Mouse (Mus musculus): ENCODE data around the gene Cd300lf.

DNA sequence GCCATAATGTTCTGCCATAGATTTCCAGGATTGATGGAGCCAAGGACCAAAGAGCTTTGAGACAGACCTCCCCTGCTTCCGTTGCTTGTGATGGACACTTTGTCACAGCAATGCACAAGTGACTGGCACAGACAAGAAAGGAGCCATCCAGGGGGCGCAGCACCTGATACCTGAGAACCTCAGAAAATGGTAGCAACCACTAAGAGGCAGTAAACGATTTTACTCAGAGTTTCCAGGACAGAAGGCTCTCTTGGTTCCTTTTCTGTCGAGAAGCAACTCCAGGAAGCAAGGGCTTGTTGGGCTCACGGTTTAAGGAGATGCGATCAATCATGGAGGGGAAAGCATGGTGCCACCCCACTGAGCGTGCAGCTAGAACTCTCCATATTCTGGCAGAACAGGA lies 47.6 kb downstream of the Cd300lf start:
- TF ChIP-seq POLR2A (IDR thresholded peaks at IDR 0.05; ENCODE audit: borderline replicate concordance, low read depth, low read length) (no peak), CTCF (IDR thresholded peaks at IDR 0.05; ENCODE audit: low read depth, low read length) (no peak)
